Mouse (Mus musculus) myocyte (in vitro differentiated cells): Measurements from ENCODE around the gene Znhit3.

ENCODE experiments used
- E2F4 ChIP-seq: IDR thresholded peaks from one replicate; pipeline ENCODE4 v1.6.1; 2011; ENCODE audit warnings: mild to moderate bottlenecking, control low read depth, moderate library complexity; ENCODE audit not compliant: insufficient read depth
- MAX ChIP-seq: IDR thresholded peaks from one replicate; pipeline ENCODE4 v1.6.1; 2011; ENCODE audit warnings: low read depth, mild to moderate bottlenecking, control low read depth
- MYOD1 ChIP-seq, 3 experiments: IDR thresholded peaks; one replicate each; pipeline ENCODE4 v1.6.1; 2011; ENCODE audit warnings: control low read depth in 2 of 3, low read depth in 2 of 3, mild to moderate bottlenecking in 2 of 3, moderate library complexity in 1 of 3; ENCODE audit not compliant: insufficient read length in 2 of 3, control insufficient read depth in 1 of 3
- POLR2A ChIP-seq: IDR thresholded peaks from one replicate; pipeline ENCODE4 v1.6.1; 2011; ENCODE audit warnings: low read depth, mild to moderate bottlenecking, control low read depth, moderate library complexity; ENCODE audit not compliant: insufficient read length
- TCF12 ChIP-seq: IDR thresholded peaks from one replicate; pipeline ENCODE4 v1.6.1; 2011; ENCODE audit warnings: mild to moderate bottlenecking, control low read depth; ENCODE audit not compliant: poor library complexity, insufficient read depth, severe bottlenecking

- TF ChIP-seq POLR2A = no peak
- TF ChIP-seq TCF12 = no peak
- TF ChIP-seq MAX = no peak
- no peak for TF ChIP-seq E2F4
- no peak for TF ChIP-seq MYOD1 (IDR thresholded peaks at IDR 0.05; ENCODE audit: control insufficient read depth in 1 of 3, insufficient read length in 2 of 3, low read depth in 2 of 3)
Observed at GRCm38 (mm10) chr11:84959181-84959580, 43.0 kb upstream of the Znhit3 start.
